Mouse (Mus musculus) megakaryocyte, embryonic 14.5 days (primary cell): Measurements from ENCODE around the gene Rfc4.
"Not testable (repeated sequence)": the region's sequence is repeated elsewhere in the genome, so short reads cannot be mapped to it uniquely, and the experiment has no call there.

Source experiments
- FLI1 ChIP-seq: IDR thresholded peaks from 2 replicates; pipeline ENCODE4 v1.6.1; 2012; ENCODE audit warnings: low read length, inconsistent platforms, mixed read lengths
- GATA1 ChIP-seq: IDR thresholded peaks from 3 replicates; pipeline ENCODE4 v1.6.1; 2012; ENCODE audit warnings: mixed read lengths, low read length, inconsistent platforms, borderline replicate concordance

- not testable (repeated sequence) for TF ChIP-seq GATA1, FLI1
Measured at GRCm38 (mm10) chr16:23098105-23098452, 29.5 kb downstream of the Rfc4 start.
